Mouse (Mus musculus) limb, embryonic 14.5 days (tissue): ENCODE measurements around the gene Crip3. TPM values are rescaled to one million over a fixed set of nuclear protein-coding genes. Genes with fewer than 3 reads are reported as not detected.
A peak's percentile ranks its signal among the peaks of the same experiment; 100 is the strongest.

ENCODE experiments used
- ATAC-seq: fragments of 200-750 bp; cut with Nextera tagmentation; 2 replicates; pipeline ENCODE4 v1.8.0; 2017; ENCODE audit warnings: low read depth, moderate number of reproducible peaks, moderate TSS enrichment; ENCODE audit not compliant: low FRiP score
- DNase-seq: peaks from one replicate; pipeline ENCODE4 v3.0.0-alpha.2; 2015; ENCODE audit warnings: low spot score
- H3K27ac ChIP-seq: fragments of 300-500 bp; sonication (generic); replicated peaks from 2 replicates; pipeline ENCODE4 v1.5.1; 2014; ENCODE audit warnings: low read depth, mild to moderate bottlenecking, low read length, moderate library complexity, mixed read lengths
- H3K27me3 ChIP-seq: fragments of 300-500 bp; sonication (generic); 2 replicates; pipeline ENCODE4 v1.6.1; 2014; ENCODE audit warnings: low read length, mixed read lengths; ENCODE audit not compliant: control insufficient read depth, insufficient read depth
- H3K36me3 ChIP-seq: fragments of 300-500 bp; sonication (generic); 2 replicates; pipeline ENCODE4 v1.6.1; 2014; ENCODE audit warnings: mild to moderate bottlenecking, low read length, moderate library complexity, mixed read lengths; ENCODE audit not compliant: control insufficient read depth, insufficient read depth
- H3K4me1 ChIP-seq: fragments of 300-500 bp; sonication (generic); 2 replicates; pipeline ENCODE4 v1.6.1; 2014; ENCODE audit warnings: antibody characterized with exemption, low read length, mixed read lengths; ENCODE audit not compliant: control insufficient read depth, insufficient read depth
- H3K4me2 ChIP-seq: fragments of 300-500 bp; sonication (generic); replicated peaks from 2 replicates; pipeline ENCODE4 v1.6.1; 2014; ENCODE audit warnings: low read depth, mild to moderate bottlenecking, low read length, moderate library complexity; ENCODE audit not compliant: severe bottlenecking
- H3K4me3 ChIP-seq: fragments of 300-500 bp; sonication (generic); replicated peaks from 2 replicates; pipeline ENCODE4 v1.5.1; 2014; ENCODE audit warnings: low read length
- H3K9ac ChIP-seq: fragments of 300-500 bp; sonication (generic); 2 replicates; pipeline ENCODE4 v1.6.1; 2014; ENCODE audit warnings: mild to moderate bottlenecking, low read depth, low read length, moderate library complexity; ENCODE audit not compliant: severe bottlenecking
- H3K9me3 ChIP-seq: fragments of 300-500 bp; sonication (generic); 2 replicates; pipeline ENCODE4 v1.6.1; 2016; ENCODE audit warnings: low read length; ENCODE audit not compliant: control insufficient read depth
- POLR2A ChIP-seq: fragments of 200-500 bp; IDR thresholded peaks from 2 replicates; pipeline ENCODE4 v1.8.0; 2012; ENCODE audit warnings: inconsistent platforms, mild to moderate bottlenecking, moderate library complexity, borderline replicate concordance; ENCODE audit not compliant: insufficient read depth, insufficient read length; ENCODE audit errors: extremely low read depth
- WGBS: fragments of 180-500 bp; shearing (Covaris S2); extraction: QIAGEN DNeasy Blood & Tissue Kit; methylation state at CpG from one replicate; pipeline ENCODE4 v1.1.7; 2014; 5-methylcytosine and 5-hydroxymethylcytosine counted together
- polyA plus RNA-seq, 2 experiments: library from polyadenylated mRNA; depleted of rRNA in 1 of 2; stranded (reverse) in 1 of 2; unstranded in 1 of 2; fragments of >200 nt; fragmentation: Nextera tagmentation in 1 of 2; extraction: Ambion mirVana in 1 of 2; gene quantifications; 2 replicates each; pipeline versions ENCODE4 v1.2.1 to v1.2.3; 2012 to 2014

The Crip3 gene
- polyA plus RNA-seq, 2 experiments = 1.4 to 4.5 TPM

GRCm38 (mm10) chr17:46436672-46437366 is 8.1 kb downstream of the Crip3 start:
- TF ChIP-seq POLR2A = no peak
- Histone ChIP-seq H3K9me3 (no peaks in the 10 kb centered on the region), H3K27me3 (no peaks in the 10 kb centered on the region), H3K4me1 (no peaks in the 10 kb centered on the region), H3K4me3 (no peak overlapping the region), H3K36me3 (no peaks in the 10 kb centered on the region), H3K4me2 (no peak overlapping the region), H3K9ac (no peak overlapping the region), H3K27ac (no peak overlapping the region)
- DNase-seq (peak; percentile 36), ATAC-seq (peak; percentile 57; the same call in 1 of the 2 replicates)
- 21% methylated on average over 22 of the region's 23 CpGs for whole genome bisulfite sequencing

GRCm38 (mm10) chr17:46438298-46438873 is 9.7 kb downstream of the Crip3 start, which contains the start of gene Slc22a7:
Slc22a7 (minus strand) TSS chr17:46438457.
- Histone ChIP-seq H3K9me3 (no peaks in the 10 kb centered on the region), H3K27me3 (peaks cover 13% of the 10 kb centered on the region), H3K36me3 (no peaks in the 10 kb centered on the region), H3K27ac (no peak within 1 kb of the TSS), H3K9ac (no peak within 1 kb of the TSS), H3K4me2 (no peak within 1 kb of the TSS), H3K4me1 (no peaks in the 10 kb centered on the region), H3K4me3 (no peak within 1 kb of the TSS)
- no peak for TF ChIP-seq POLR2A
- ATAC-seq (no peak), DNase-seq (no peak)
- 83% methylated on average over 4 of the region's 4 CpGs for WGBS

- no peak for TF ChIP-seq POLR2A
- no peaks in the 10 kb centered on the region for H3K9me3 ChIP-seq
- H3K4me1 ChIP-seq = no peaks in the 10 kb centered on the region
- DNase-seq (no peak), ATAC-seq (no peak)
- no peak overlapping the region for H3K9ac ChIP-seq
- no peaks in the 10 kb centered on the region for H3K36me3 ChIP-seq
- H3K27me3 ChIP-seq = peaks cover 21% of the 10 kb centered on the region
- H3K4me2 ChIP-seq = no peak overlapping the region
- WGBS = 92% methylated on average over 10 of the region's 10 CpGs
- H3K4me3 ChIP-seq = no peak overlapping the region
- H3K27ac ChIP-seq = no peak overlapping the region
These were observed 10.4 kb downstream of the Crip3 start for GRCm38 (mm10) chr17:46439176-46439575.

- ATAC-seq (no peak), DNase-seq (no peak)
- under 1% methylated on average over 38 of the region's 50 CpGs for WGBS
- no peak overlapping the region for H3K27ac ChIP-seq
- peak overlapping the region; percentile 50 for H3K9ac ChIP-seq
- peak overlapping the region; percentile 64 for H3K4me2 ChIP-seq
- H3K4me1 ChIP-seq = peaks cover 4% of the 10 kb centered on the region; the same call in 1 of the 2 replicates
- H3K36me3 ChIP-seq = no peaks in the 10 kb centered on the region
- peak overlapping the region; percentile 36 for H3K4me3 ChIP-seq
- no peaks in the 10 kb centered on the region for H3K9me3 ChIP-seq
- TF ChIP-seq POLR2A = no peak
- H3K27me3 ChIP-seq = peaks cover 46% of the 10 kb centered on the region
These were observed 16.3 kb downstream of the Crip3 start for GRCm38 (mm10) chr17:46444839-46445579.

GRCm38 (mm10) chr17:46446264-46446663 is 17.5 kb downstream of the Crip3 start:
- no peak overlapping the region for H3K4me2 ChIP-seq
- no peak for TF ChIP-seq POLR2A
- no peak overlapping the region for H3K4me3 ChIP-seq
- no peaks in the 10 kb centered on the region for H3K9me3 ChIP-seq
- DNase-seq = no peak
- no peak for ATAC-seq
- no peak overlapping the region for H3K9ac ChIP-seq
- H3K4me1 ChIP-seq = peaks cover 4% of the 10 kb centered on the region; the same call in 1 of the 2 replicates
- 96% methylated on average over 16 of the region's 16 CpGs for WGBS
- H3K36me3 ChIP-seq = no peaks in the 10 kb centered on the region
- peaks cover 46% of the 10 kb centered on the region for H3K27me3 ChIP-seq
- no peak overlapping the region for H3K27ac ChIP-seq
